Mouse (Mus musculus) ES-Bruce4 (cell line): ENCODE results near the gene Nppb.

Source experiments
- CTCF ChIP-seq: IDR thresholded peaks from one replicate; pipeline ENCODE4 v1.8.1; 2011; ENCODE audit warnings: low read depth, low read length
- EP300 ChIP-seq: IDR thresholded peaks from 2 replicates; pipeline ENCODE4 v1.6.1; 2011; ENCODE audit warnings: low read depth, low read length; ENCODE audit not compliant: insufficient read depth

GRCm38 (mm10) chr4:148033858-148034410 is 48.3 kb downstream of the Nppb start:
- TF ChIP-seq EP300 = 0 out of 2 replicates have a peak, but pooled peaks have one; percentile 25
- no peak for TF ChIP-seq CTCF
